Mouse (Mus musculus): ENCODE results near the gene Rfng. TPM values are rescaled to one million over a fixed set of nuclear protein-coding genes. Genes with fewer than 3 reads are reported as not detected.

Gene Rfng
- polyA plus RNA-seq, 1 experiment from 2014 or later: 119 TPM

- peak overlapping the region; percentile 68 for H3K4me2 ChIP-seq (ENCODE audit: low read length)
- H3K27ac ChIP-seq (ENCODE audit: low read length): peak overlapping the region; percentile 99
- WGBS: 1% methylated on average over 21 of the region's 21 CpGs
- H3K27me3 ChIP-seq (replicated peaks; ENCODE audit: control insufficient read depth, insufficient read depth, low read length): no peaks in the 10 kb centered on the region
- H3K9me3 ChIP-seq (ENCODE audit: control insufficient read depth, low read length): no peaks in the 10 kb centered on the region
- H3K4me1 ChIP-seq (replicated peaks; ENCODE audit: control insufficient read depth, insufficient read depth, low read length): peaks cover 35% of the 10 kb centered on the region
- H3K4me3 ChIP-seq (replicated peaks; ENCODE audit: low read length): peak overlapping the region; percentile 50
- ATAC-seq: peak; percentile 53
- peaks cover 4% of the 10 kb centered on the region for H3K36me3 ChIP-seq (ENCODE audit: control insufficient read depth, insufficient read depth)
- H3K9ac ChIP-seq (replicated peaks; ENCODE audit: low read depth, low read length): peak overlapping the region; percentile 67
Measured at GRCm38 (mm10) chr11:120824787-120825288, 40.8 kb upstream of the Rfng start.

GRCm38 (mm10) chr11:120823956-120824786 lies 40.2 kb upstream of the Rfng start, which contains the start of gene Fasn:
Fasn (minus strand) TSS chr11:120824547.
- Histone ChIP-seq H3K36me3 (ENCODE audit: control insufficient read depth, insufficient read depth) (peaks cover 7% of the 10 kb centered on the region), H3K27me3 (replicated peaks; ENCODE audit: control insufficient read depth, insufficient read depth, low read length) (no peaks in the 10 kb centered on the region), H3K4me1 (replicated peaks; ENCODE audit: control insufficient read depth, insufficient read depth, low read length) (peaks cover 35% of the 10 kb centered on the region), H3K27ac (ENCODE audit: low read length) (peak within 1 kb of the TSS; percentile 99), H3K4me3 (replicated peaks; ENCODE audit: low read length) (peak within 1 kb of the TSS; percentile 50), H3K4me2 (ENCODE audit: low read length) (peak within 1 kb of the TSS; percentile 68), H3K9me3 (ENCODE audit: control insufficient read depth, low read length) (no peaks in the 10 kb centered on the region), H3K9ac (replicated peaks; ENCODE audit: low read depth, low read length) (peak within 1 kb of the TSS; percentile 67)
- peak; percentile 91 for ATAC-seq
- under 1% methylated on average over 88 of the region's 109 CpGs for WGBS

GRCm38 (mm10) chr11:120823551-120823947 lies 39.5 kb upstream of the Rfng start:
- Histone ChIP-seq H3K36me3 (ENCODE audit: control insufficient read depth, insufficient read depth) (peaks cover 13% of the 10 kb centered on the region), H3K27me3 (replicated peaks; ENCODE audit: control insufficient read depth, insufficient read depth, low read length) (no peaks in the 10 kb centered on the region), H3K4me3 (replicated peaks; ENCODE audit: low read length) (peak overlapping the region; percentile 50), H3K9me3 (ENCODE audit: control insufficient read depth, low read length) (no peaks in the 10 kb centered on the region), H3K27ac (ENCODE audit: low read length) (peak overlapping the region; percentile 99), H3K4me1 (replicated peaks; ENCODE audit: control insufficient read depth, insufficient read depth, low read length) (peaks cover 35% of the 10 kb centered on the region), H3K4me2 (ENCODE audit: low read length) (peak overlapping the region; percentile 68), H3K9ac (replicated peaks; ENCODE audit: low read depth, low read length) (peak overlapping the region; percentile 67)
- 0% methylated on average over 40 of the region's 40 CpGs for WGBS
- peak; percentile 49 for ATAC-seq

- under 1% methylated on average over 14 of the region's 14 CpGs for WGBS
- H3K9ac ChIP-seq (replicated peaks; ENCODE audit: low read depth, low read length): peak overlapping the region; percentile 67
- no peaks in the 10 kb centered on the region for H3K9me3 ChIP-seq (ENCODE audit: control insufficient read depth, low read length)
- peak overlapping the region; percentile 99 for H3K27ac ChIP-seq (ENCODE audit: low read length)
- H3K4me2 ChIP-seq (ENCODE audit: low read length): peak overlapping the region; percentile 68
- peak overlapping the region; percentile 50 for H3K4me3 ChIP-seq (replicated peaks; ENCODE audit: low read length)
- H3K36me3 ChIP-seq (ENCODE audit: control insufficient read depth, insufficient read depth): peaks cover 19% of the 10 kb centered on the region
- peaks cover 35% of the 10 kb centered on the region for H3K4me1 ChIP-seq (replicated peaks; ENCODE audit: control insufficient read depth, insufficient read depth, low read length)
- ATAC-seq: no peak
- H3K27me3 ChIP-seq (replicated peaks; ENCODE audit: control insufficient read depth, insufficient read depth, low read length): no peaks in the 10 kb centered on the region
Measured at GRCm38 (mm10) chr11:120822831-120823550, 39.0 kb upstream of the Rfng start.

- Histone ChIP-seq H3K4me2 (ENCODE audit: low read length) (peak overlapping the region; percentile 68), H3K4me1 (replicated peaks; ENCODE audit: control insufficient read depth, insufficient read depth, low read length) (peaks cover 35% of the 10 kb centered on the region), H3K27me3 (replicated peaks; ENCODE audit: control insufficient read depth, insufficient read depth, low read length) (no peaks in the 10 kb centered on the region), H3K27ac (ENCODE audit: low read length) (no peak overlapping the region), H3K36me3 (ENCODE audit: control insufficient read depth, insufficient read depth) (peaks cover 25% of the 10 kb centered on the region), H3K9ac (replicated peaks; ENCODE audit: low read depth, low read length) (peak overlapping the region; percentile 67), H3K4me3 (replicated peaks; ENCODE audit: low read length) (peak overlapping the region; percentile 50), H3K9me3 (ENCODE audit: control insufficient read depth, low read length) (no peaks in the 10 kb centered on the region)
- WGBS: 62% methylated on average over 4 of the region's 4 CpGs
- ATAC-seq: no peak
Measured at GRCm38 (mm10) chr11:120822321-120822720, 38.3 kb upstream of the Rfng start.

- Histone ChIP-seq H3K36me3 (ENCODE audit: control insufficient read depth, insufficient read depth) (peaks cover 35% of the 10 kb centered on the region), H3K4me1 (replicated peaks; ENCODE audit: control insufficient read depth, insufficient read depth, low read length) (peaks cover 35% of the 10 kb centered on the region), H3K27me3 (replicated peaks; ENCODE audit: control insufficient read depth, insufficient read depth, low read length) (no peaks in the 10 kb centered on the region), H3K4me2 (ENCODE audit: low read length) (peak overlapping the region; percentile 68), H3K27ac (ENCODE audit: low read length) (no peak overlapping the region), H3K9ac (replicated peaks; ENCODE audit: low read depth, low read length) (peak overlapping the region; percentile 7; the same call in 1 of the 2 replicates), H3K9me3 (ENCODE audit: control insufficient read depth, low read length) (no peaks in the 10 kb centered on the region), H3K4me3 (replicated peaks; ENCODE audit: low read length) (peak overlapping the region; percentile 14)
- WGBS: 79% methylated on average over 14 of the region's 14 CpGs
- ATAC-seq: no peak
Measured at GRCm38 (mm10) chr11:120821076-120821922, 37.3 kb upstream of the Rfng start.

- Histone ChIP-seq H3K9me3 (ENCODE audit: control insufficient read depth, low read length) (no peaks in the 10 kb centered on the region), H3K4me3 (replicated peaks; ENCODE audit: low read length) (no peak overlapping the region), H3K4me2 (ENCODE audit: low read length) (no peak overlapping the region), H3K4me1 (replicated peaks; ENCODE audit: control insufficient read depth, insufficient read depth, low read length) (peaks cover 33% of the 10 kb centered on the region), H3K27ac (ENCODE audit: low read length) (no peak overlapping the region), H3K9ac (replicated peaks; ENCODE audit: low read depth, low read length) (no peak overlapping the region), H3K36me3 (ENCODE audit: control insufficient read depth, insufficient read depth) (peaks cover 42% of the 10 kb centered on the region), H3K27me3 (replicated peaks; ENCODE audit: control insufficient read depth, insufficient read depth, low read length) (no peaks in the 10 kb centered on the region)
- no peak for ATAC-seq
- WGBS: 82% methylated on average over 14 of the region's 14 CpGs
Measured at GRCm38 (mm10) chr11:120820546-120820945, 36.5 kb upstream of the Rfng start.

GRCm38 (mm10) chr11:120819556-120819955 lies 35.5 kb upstream of the Rfng start:
- Histone ChIP-seq H3K9ac (replicated peaks; ENCODE audit: low read depth, low read length) (no peak overlapping the region), H3K4me2 (ENCODE audit: low read length) (no peak overlapping the region), H3K9me3 (ENCODE audit: control insufficient read depth, low read length) (no peaks in the 10 kb centered on the region), H3K4me1 (replicated peaks; ENCODE audit: control insufficient read depth, insufficient read depth, low read length) (peaks cover 26% of the 10 kb centered on the region), H3K4me3 (replicated peaks; ENCODE audit: low read length) (no peak overlapping the region), H3K27me3 (replicated peaks; ENCODE audit: control insufficient read depth, insufficient read depth, low read length) (no peaks in the 10 kb centered on the region), H3K27ac (ENCODE audit: low read length) (no peak overlapping the region), H3K36me3 (ENCODE audit: control insufficient read depth, insufficient read depth) (peaks cover 50% of the 10 kb centered on the region)
- ATAC-seq: no peak
- WGBS: 95% methylated on average over 6 of the region's 6 CpGs

Data from forebrain, embryonic 16.5 days (tissue).